Mouse (Mus musculus) T-cell, adult 2 months (primary cell): ENCODE data around the gene Nfu1.

ENCODE experiments used
- DNase-seq: peaks from one replicate; pipeline ENCODE4 v3.0.0; 2022; ENCODE audit warnings: low spot score

Gene Nfu1

GRCm38 (mm10) chr6:87008887-87009286 lies at the start of gene Nfu1:
Gene Nfu1, plus strand, starts transcription at chr6:87009236.
- DNase-seq, result no peak

DNA sequence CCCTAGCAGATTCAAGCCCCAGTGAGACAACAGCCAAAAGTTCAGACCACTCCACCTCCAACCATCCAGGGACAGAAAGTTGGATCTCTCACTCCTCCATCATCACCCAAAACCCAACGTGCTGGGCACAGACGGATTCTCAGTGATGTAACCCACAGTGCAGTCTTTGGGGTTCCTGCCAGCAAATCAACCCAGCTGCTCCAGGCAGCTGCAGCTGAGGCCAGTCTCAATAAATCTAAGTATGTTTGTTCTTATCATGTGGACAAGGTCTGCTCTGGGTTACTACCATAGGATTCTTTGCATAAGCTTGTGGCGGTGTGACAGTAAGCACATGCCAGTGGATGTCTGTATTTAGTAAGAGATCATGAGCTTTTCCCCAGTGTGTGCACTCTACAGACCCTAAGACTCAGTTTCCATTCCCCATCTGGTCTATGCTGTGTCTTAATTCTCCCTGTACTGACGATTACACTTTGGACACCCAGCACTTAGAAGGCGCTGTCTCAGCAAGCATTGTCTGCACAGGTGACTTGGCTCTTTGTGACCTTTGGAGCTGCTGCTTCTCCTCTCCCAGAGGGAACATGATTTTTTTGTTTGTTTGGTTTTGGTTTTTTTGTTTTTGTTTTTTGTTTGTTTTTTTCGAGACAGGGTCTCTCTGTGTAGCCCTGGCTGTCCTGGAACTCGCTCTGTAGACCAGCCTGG lies 44.9 kb upstream of the Nfu1 start:
- no peak for DNase-seq

DNA sequence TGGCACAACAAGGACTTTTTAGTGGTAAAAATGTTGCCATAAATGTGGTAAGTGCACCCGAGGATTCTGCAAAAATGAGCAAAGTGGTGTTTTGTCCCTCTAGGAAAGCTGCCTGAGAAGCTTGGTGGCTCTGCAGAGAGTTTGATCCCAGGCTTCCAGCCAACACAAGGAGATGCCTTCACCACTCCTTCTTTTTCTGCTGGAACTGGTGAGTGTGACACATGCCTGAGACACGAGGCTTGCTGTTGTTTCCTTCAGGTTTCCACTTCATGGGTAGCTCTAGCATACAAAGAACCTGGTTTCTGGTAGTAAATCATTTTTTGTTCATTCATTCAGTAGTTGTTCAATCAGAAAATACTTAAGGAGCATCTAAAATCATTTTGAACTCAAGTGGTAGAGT lies 41.9 kb upstream of the Nfu1 start:
- no peak for DNase-seq

GRCm38 (mm10) chr6:86973956-86974355 lies 35.1 kb upstream of the Nfu1 start:
- no peak for DNase-seq

- no peak for DNase-seq
These were observed 30.7 kb upstream of the Nfu1 start for GRCm38 (mm10) chr6:86978156-86978908.

GRCm38 (mm10) chr6:86978909-86979265 lies 30.1 kb upstream of the Nfu1 start:
- DNase-seq, result no peak

- no peak for DNase-seq
These were observed 27.8 kb upstream of the Nfu1 start for GRCm38 (mm10) chr6:86981206-86981605.

DNA sequence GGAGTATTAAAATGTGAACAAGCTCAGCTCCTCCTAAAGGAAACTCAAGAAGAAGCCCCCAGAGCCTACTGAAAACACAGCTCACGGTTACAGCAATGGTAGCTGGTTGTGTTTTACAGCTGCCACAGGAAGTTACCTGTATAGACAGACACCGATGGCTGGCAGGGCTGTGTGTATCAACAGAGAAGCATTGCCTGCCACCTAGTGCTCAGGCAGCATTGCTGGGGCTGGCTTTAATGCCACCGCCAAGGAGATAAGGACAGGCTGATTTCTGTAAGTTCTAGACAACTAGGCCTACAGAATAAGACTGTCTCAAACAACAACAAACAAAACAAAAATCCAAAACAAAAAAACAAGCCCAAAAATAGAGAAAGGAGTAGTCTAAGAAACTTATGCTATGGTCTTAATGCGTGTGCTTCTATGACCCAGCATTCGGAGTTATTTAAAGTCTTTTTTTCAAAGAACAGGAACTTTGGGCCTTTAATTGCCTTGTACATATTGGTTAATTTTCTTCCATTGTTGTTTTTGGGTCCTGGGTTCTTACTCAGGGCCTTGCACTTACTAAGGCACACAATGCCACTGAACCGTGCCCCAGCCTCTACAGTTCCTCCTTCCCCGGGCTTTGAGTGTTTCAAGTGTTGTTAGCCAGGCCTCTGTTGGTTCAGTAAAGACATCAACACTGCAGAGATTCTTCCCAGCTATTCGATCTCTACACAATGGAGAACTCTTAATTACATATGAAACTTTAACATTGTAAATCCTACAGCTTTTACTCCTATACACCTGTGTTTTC lies 23.5 kb upstream of the Nfu1 start:
- DNase-seq, result no peak

DNA sequence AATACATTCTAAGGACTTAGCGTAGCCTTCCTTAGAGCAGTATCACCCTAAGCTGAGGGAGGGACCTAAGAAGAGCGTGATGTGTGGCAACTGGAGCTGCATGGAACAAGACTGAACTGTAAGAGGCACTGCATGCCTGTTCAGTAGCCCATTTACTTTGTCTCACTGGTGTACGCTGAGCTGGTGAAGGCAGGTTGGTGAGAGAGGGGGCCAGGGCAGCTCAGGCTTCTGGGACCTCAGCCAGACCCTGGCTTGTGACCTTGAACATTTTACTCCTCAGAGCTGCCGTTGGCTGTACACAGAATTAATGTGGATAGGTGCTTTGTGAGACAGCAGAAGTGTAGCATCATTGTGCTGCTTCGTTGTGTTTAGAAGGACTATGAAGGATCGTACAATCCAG lies 19.5 kb upstream of the Nfu1 start:
- DNase-seq, result no peak

DNA sequence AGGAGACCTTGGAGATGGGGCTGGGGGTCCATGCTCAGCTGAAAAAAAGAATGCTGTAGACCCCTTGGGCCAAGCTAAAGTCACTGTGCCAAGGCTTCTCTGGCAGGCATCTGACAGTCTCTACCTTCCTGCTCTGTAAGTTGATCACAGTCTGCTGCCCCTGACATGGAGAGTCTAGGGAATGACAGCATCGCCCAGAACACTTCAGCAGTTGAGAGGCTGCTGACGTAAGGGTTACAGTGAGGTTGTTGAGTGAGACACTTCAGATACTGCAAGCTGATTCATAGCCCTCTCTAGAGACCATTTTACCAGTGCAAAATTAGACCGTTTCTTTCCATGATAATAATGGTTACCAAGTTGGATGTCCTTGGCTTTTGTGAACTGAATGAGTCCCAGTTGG lies 18.0 kb upstream of the Nfu1 start:
- no peak for DNase-seq

DNA sequence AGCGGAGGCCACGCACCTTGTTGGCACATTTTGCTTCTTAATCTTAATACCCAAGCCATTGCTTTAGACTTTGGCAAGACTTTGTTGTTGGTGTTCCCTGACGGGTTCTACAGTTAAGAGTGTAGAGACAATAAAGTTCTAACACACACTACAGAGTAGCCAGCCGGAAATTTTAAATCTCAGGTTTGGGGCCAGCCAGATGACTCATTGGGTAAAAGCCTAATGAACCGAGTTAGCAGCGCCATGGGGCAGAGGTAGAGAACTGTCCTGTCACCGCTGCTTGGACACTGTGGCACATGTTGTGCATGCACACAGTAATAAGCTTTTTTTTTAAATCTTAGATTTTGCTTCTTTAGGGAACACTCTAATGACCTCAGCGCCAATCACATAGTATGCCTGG lies 16.7 kb upstream of the Nfu1 start:
- DNase-seq, result no peak

GRCm38 (mm10) chr6:86994254-86994653 lies 14.8 kb upstream of the Nfu1 start:
- DNase-seq, result no peak

DNA sequence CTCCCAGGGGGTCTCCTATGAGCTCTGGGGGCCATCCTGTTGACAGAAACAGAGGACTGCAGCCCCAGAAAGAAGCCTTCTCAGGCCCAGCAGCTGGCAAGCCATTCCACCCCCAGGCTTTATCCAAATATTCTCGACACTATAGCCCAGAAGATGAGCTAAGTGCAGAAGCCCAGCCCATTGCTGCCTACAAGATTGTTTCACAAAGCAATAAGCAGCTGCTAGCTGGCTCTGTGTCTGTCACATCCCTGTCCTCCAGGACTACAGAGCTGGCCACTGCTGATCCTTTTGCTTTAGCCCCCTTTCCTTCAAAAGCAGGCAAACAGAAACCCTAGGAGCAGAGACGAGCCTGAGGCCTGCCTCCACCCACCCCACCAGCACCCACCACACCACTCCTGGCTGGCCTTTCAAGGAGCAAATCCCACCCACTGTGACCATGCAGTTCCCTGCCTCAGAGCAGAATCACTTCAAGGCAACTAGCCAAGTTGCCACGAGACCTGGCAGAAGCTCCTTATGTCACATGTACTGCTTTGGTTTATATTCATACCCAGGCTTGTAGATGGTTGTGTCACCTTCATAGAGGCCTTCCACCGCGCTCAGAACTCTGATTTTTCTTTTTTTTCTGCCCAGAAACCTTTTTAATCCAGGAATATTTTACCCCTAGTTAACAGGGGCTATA lies 12.3 kb upstream of the Nfu1 start:
- no peak for DNase-seq

- no peak for DNase-seq
These were observed 11.7 kb upstream of the Nfu1 start for GRCm38 (mm10) chr6:86997360-86997759.

- no peak for DNase-seq
These were observed 7.0 kb upstream of the Nfu1 start for GRCm38 (mm10) chr6:87001995-87002394.

- DNase-seq, result peak; percentile 69
These were observed 6.4 kb upstream of the Nfu1 start for GRCm38 (mm10) chr6:87002521-87003055.

- DNase-seq, result no peak
These were observed 4.9 kb upstream of the Nfu1 start for GRCm38 (mm10) chr6:87004099-87004498.

DNA sequence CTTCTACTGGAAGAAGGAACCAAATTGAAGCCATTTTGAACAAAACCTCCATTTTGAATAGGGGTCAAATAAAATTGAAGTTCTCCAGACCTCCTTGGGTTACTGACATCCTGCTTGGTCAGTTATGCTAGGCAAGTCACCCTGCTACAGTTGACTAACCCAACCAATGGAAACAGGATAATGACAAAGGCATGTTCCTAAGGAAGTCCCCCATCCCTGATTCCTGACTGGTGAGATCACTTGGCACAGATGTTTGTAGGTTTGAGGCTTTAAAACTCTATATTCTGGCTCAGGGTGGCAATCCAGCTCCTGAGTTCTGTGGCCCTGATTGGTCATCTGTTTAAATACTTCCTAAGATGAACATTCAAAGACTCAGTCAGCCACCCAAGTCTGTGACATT lies 3.5 kb upstream of the Nfu1 start:
- DNase-seq, result no peak

DNA sequence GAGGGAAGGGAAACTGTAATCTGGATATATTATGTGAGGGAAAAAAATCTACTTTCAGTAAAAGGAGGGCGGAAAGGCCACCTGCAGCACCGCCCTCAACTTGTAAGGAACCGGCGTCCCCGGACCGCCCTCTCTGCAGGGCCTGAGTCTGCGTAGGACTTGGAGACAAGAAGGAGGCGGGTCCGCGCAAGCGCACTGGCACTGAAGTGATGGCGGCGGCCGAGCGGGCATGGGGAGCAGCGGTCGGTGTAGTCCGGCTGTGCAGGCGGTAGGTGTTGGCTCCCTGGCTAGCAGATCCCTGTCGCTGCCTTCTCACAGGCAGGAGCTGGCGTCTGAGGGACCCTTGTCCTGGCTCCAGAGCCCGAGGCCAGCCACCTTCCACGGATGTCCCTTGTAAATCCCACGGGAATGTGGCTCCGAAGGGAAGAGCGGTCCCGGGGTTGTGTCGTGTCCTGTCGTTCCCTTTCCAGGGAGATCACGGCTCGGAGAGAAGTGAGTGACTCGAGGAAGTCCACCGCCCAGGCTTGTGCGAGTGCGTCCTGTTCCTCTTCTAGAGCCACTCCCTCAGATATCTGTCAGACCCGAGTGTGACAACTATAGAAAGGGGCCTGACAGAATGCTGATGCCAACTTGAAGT lies 774 bp downstream of the Nfu1 start:
- peak; percentile 94 for DNase-seq

GRCm38 (mm10) chr6:87016916-87017315 lies 7.9 kb downstream of the Nfu1 start:
- DNase-seq, result peak; percentile 49

GRCm38 (mm10) chr6:87018874-87019273 lies 9.8 kb downstream of the Nfu1 start:
- no peak for DNase-seq

DNA sequence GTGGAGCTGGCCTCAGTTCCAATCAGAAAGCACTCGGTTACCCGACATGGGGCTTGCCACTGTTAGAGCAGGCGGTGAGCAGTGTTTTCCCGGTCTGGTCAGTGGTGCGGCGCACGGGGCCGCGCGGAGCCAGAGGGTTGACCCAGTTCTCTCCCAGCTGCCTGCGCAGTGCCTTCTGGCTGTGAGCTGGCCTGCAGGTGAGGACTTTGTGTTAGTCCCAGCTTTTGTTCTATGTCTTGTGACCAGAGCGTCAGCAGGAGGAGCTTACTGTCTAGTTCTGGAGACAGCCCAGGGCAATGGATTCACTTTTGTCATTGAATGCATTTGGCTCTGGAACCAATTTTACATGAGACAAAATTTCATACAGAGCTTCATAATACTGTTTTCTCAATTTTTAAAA lies 12.8 kb downstream of the Nfu1 start:
- no peak for DNase-seq
